Mouse (Mus musculus) layer of hippocampus, adult 2 months (tissue): ENCODE measurements around the gene Rhbdf2. TPM values are rescaled to one million over a fixed set of nuclear protein-coding genes. Genes with fewer than 3 reads are reported as not detected.
A peak's percentile ranks its signal among the peaks of the same experiment; 100 is the strongest.
"Not testable (repeated sequence)": the region's sequence is repeated elsewhere in the genome, so short reads cannot be mapped to it uniquely, and the experiment has no call there.

Experiments used
- DNase-seq, 2 experiments: peaks; one replicate each; pipeline ENCODE4 v3.0.0; 2022; ENCODE audit warnings: low spot score in 2 of 2
- H3K27ac ChIP-seq: fragments of 200-600 bp; 2 replicates; pipeline ENCODE4 v1.8.1; 2022
- H3K4me3 ChIP-seq: fragments of 200-600 bp; 2 replicates; pipeline ENCODE4 v1.8.1; 2022; ENCODE audit warnings: mild to moderate bottlenecking
- CTCF ChIP-seq: fragments of 200-600 bp; conservative IDR thresholded peaks from 2 replicates; pipeline ENCODE4 v1.8.1; 2022; ENCODE audit warnings: antibody characterized with exemption, mild to moderate bottlenecking, moderate library complexity
- total RNA-seq, 2 experiments: library from RNA; stranded (reverse); gene quantifications; 2 replicates each; pipeline ENCODE4 v1.2.3; 2021

Gene Rhbdf2
- total RNA-seq, 2 experiments from 2014 or later: 1.4 to 1.6 TPM

GRCm38 (mm10) chr11:116668839-116669238 lies 42.0 kb upstream of the Rhbdf2 start:
- DNase-seq: no peak

GRCm38 (mm10) chr11:116668381-116668825 lies 41.6 kb upstream of the Rhbdf2 start:
- no peak for DNase-seq
- H3K27ac ChIP-seq: no peak overlapping the region
- H3K4me3 ChIP-seq: no peak overlapping the region
- no peak for TF ChIP-seq CTCF

More at GRCm38 (mm10) chr11:116668839-116669238, 42.0 kb upstream of the Rhbdf2 start:
- peak; percentile 65 for TF ChIP-seq CTCF
- no peak overlapping the region for H3K4me3 ChIP-seq
- no peak overlapping the region for H3K27ac ChIP-seq

DNA sequence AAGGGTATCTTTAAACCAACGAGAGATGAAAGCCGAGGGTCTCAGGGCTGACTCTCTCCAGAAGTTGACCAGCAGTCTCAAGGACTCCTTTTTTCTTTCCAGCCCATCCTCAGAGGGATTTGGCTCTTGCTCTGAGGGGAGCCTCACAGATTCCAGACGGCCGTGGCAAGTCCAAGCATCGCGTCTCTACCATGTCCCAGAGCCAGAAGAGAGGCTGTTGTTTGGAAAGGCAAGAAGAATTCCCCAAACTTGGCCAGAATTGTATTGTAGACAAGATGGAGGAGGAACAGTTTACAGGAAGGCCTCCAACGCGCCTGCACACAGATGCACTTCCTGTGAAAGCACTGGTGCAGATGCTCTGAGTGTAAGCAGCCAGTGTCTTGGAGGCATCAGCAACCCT lies 41.1 kb upstream of the Rhbdf2 start:
- no peak for TF ChIP-seq CTCF
- H3K27ac ChIP-seq: no peak overlapping the region
- no peak for DNase-seq
- no peak overlapping the region for H3K4me3 ChIP-seq

GRCm38 (mm10) chr11:116667012-116667411 lies 40.2 kb upstream of the Rhbdf2 start:
- not testable (repeated sequence) for H3K27ac ChIP-seq, H3K4me3 ChIP-seq, DNase-seq

GRCm38 (mm10) chr11:116666566-116666965 lies 39.7 kb upstream of the Rhbdf2 start:
- Histone ChIP-seq H3K4me3 (no peak overlapping the region), H3K27ac (no peak overlapping the region)
- no peak for TF ChIP-seq CTCF
- no peak for DNase-seq

- DNase-seq: no peak
- Histone ChIP-seq H3K27ac (no peak overlapping the region), H3K4me3 (no peak overlapping the region)
- no peak for TF ChIP-seq CTCF
These were observed 38.5 kb upstream of the Rhbdf2 start for GRCm38 (mm10) chr11:116665289-116665688.

GRCm38 (mm10) chr11:116661948-116662377 lies 35.1 kb upstream of the Rhbdf2 start:
- DNase-seq: peak; percentile 63 to 70
- Histone ChIP-seq H3K4me3 (no peak overlapping the region), H3K27ac (peak overlapping the region; percentile 84)
- TF ChIP-seq CTCF: no peak

- Histone ChIP-seq H3K4me3 (no peak overlapping the region; the same call in 1 of the 2 replicates), H3K27ac (peak overlapping the region; percentile 84)
- TF ChIP-seq CTCF: no peak
- no peak for DNase-seq
These were observed 34.6 kb upstream of the Rhbdf2 start for GRCm38 (mm10) chr11:116661291-116661947.

DNA sequence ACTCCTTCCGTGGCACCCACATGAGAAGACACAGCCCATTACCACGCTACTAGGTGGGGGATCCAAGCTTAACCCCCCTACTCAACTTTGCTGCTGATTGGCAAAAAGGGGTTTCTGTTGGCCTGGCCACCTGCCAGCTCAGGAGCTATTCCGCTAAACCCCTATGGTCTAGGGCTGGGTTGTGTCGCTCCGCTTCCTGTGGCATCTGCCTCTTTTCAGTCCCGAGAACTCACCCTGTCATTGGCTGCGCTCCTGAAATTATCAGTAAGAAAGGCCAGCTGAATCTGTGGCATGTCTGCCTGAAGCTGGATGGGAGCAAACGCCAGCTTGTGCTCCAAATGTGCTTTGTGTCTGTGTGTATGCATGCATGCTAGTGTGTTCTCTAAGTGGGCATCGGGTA lies 33.4 kb upstream of the Rhbdf2 start:
- Histone ChIP-seq H3K4me3 (no peak overlapping the region; the same call in 1 of the 2 replicates), H3K27ac (peak overlapping the region; percentile 74)
- TF ChIP-seq CTCF: no peak
- DNase-seq: no peak

DNA sequence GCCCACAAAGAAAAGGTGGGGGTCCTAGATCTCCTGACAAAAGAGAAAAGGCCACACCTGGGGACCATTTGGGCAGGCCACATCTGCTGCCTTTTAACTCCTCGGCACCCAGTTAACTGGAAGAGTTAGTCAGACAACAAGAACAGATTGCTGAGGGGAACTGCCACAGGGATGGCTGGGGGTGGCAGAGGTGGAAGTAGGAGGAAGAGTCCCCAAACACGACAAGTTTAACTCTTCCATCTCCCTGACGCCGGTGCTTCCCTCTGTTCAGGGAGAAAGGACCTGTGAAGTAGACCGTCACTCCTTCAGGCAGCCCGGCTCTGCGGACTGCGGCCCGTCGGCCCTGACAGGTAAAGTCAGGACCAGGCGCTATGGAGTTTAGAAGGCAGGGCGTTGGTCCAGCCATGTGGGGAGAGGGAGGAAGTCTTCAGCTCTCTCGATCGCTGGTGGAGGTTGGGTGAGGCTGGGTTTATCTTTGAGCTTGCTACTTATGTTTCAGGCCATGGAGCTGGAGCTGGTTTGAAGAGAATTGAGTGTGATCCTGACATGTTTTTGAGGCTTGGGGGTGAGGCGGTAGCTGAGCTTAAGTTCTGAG lies 32.3 kb upstream of the Rhbdf2 start:
- no peak for DNase-seq
- Histone ChIP-seq H3K4me3 (no peak overlapping the region), H3K27ac (peak overlapping the region; percentile 74; the same call in 1 of the 2 replicates)
- TF ChIP-seq CTCF: no peak

- no peak for TF ChIP-seq CTCF
- no peak overlapping the region; the same call in 1 of the 2 replicates for H3K4me3 ChIP-seq
These were observed 31.4 kb upstream of the Rhbdf2 start for GRCm38 (mm10) chr11:116658238-116658637.

DNA sequence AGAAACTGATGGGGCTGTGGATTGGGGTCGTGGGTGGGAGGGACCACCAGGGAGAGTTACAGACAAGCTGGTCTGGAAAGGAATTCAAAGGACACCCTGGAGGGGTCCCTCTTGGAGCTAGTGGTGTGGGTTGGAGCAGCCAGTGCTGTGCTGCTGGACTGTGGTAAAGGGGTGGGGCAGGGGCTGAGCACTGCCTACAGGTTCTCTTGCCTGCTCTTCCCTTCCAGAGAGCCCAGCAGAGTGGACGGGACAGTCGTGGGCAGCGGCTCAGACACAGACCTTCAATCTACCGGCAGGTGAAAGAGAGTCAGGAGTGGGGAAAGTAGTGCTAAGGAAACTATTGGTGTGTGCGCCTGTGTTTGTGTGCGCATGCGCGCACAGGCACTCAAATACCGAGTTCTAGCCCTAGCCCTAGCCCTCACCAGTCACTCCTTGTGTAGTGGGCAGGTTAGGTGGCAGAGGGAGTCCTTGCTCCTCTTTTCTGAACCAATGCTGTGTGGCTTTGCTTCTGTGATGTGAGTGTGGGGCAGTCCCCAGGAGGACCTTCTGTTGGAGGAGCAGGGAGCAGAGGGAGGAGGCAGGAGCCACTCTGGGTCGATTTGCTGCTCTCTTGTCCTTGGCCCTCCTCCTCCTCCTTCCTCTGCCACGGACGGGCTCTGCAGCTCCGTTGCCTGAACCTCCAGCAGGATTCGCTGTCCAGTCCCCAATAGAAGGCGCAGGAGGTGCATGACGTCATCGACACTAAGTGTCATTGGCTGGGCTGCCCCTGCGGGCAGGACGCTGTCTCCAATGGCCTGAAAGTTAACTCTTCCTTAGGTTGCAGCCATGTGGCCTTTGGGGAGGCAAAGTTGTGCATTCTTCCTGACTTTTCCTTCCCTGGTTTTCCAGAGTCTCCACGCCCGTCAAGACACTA lies 30.7 kb upstream of the Rhbdf2 start:
- peak; percentile 81 to 93 for DNase-seq
- peak overlapping the region; percentile 48 for H3K4me3 ChIP-seq
- TF ChIP-seq CTCF: peak; percentile 58
- H3K27ac ChIP-seq: peak overlapping the region; percentile 90

More at GRCm38 (mm10) chr11:116658238-116658637, 31.4 kb upstream of the Rhbdf2 start:
- no peak for DNase-seq
- H3K27ac ChIP-seq: peak overlapping the region; percentile 39; the same call in 1 of the 2 replicates
